Mouse (Mus musculus): ENCODE data around the gene Nxpe5. TPM values are rescaled to one million over a fixed set of nuclear protein-coding genes. Genes with fewer than 3 reads are reported as not detected.

The Nxpe5 gene
- total RNA-seq, 2 experiments from 2014 or later, result 0.40 to 0.54 TPM

- DNase-seq, result no peak
These were observed 52.3 kb downstream of the Nxpe5 start for GRCm38 (mm10) chr5:138277994-138278393.

- DNase-seq, result peak; percentile 83
These were observed 54.1 kb downstream of the Nxpe5 start, which contains the start of the genes Gm43720, Gpc2 and Stag3 for GRCm38 (mm10) chr5:138279585-138280424. TSS of gene Gm43720 (minus strand) at chr5:138279958. TSS of gene Gpc2 (minus strand) at chr5:138280005. TSS of gene Stag3 (plus strand) at chr5:138280240.

GRCm38 (mm10) chr5:138280425-138280768 is 54.7 kb downstream of the Nxpe5 start:
- DNase-seq, result no peak

- no peak for DNase-seq
These were observed 55.1 kb downstream of the Nxpe5 start for GRCm38 (mm10) chr5:138280829-138281228.

- DNase-seq, result no peak
These were observed 56.1 kb downstream of the Nxpe5 start for GRCm38 (mm10) chr5:138281798-138282197.

DNA sequence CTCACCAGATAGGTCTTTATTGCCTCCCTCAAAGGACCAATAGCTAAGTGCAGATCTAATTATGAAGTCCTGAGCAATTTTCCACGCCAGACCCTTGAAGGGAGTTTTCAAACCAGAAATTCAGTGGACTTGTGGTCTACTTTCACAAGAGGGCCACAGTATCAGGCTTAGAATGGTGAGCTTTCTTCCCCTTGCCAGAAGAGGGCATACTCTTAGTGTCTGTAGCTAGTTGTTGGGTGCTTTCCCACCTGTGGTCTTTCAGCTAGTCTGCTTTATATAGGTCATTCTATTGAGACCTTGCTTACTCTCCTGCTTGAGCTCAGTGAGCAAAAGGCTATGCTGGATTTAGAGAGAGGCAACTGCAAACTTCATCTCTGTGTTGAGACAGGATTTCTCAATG is 57.8 kb downstream of the Nxpe5 start:
- no peak for DNase-seq

- DNase-seq, result no peak
These were observed 62.2 kb downstream of the Nxpe5 start for GRCm38 (mm10) chr5:138287861-138288260.

DNA sequence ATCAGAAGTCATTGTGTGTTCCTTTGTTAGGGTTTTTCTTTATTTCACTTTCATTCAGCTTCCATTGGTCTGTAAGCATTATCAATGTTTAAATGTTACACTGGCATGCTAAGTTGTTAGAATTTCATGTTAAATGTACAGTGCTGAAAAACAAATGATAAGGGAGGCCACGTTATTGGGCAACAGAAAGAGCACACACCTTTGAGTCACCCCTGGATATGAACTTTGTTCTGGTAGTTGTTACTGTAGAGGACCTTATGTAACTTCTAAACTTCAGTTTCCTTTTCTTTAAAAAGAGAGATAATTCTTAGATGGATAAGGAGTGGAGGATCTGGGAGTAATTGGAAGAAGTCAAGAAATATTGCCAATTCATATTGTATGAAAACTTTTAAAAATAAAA is 65.9 kb downstream of the Nxpe5 start:
- no peak for DNase-seq

DNA sequence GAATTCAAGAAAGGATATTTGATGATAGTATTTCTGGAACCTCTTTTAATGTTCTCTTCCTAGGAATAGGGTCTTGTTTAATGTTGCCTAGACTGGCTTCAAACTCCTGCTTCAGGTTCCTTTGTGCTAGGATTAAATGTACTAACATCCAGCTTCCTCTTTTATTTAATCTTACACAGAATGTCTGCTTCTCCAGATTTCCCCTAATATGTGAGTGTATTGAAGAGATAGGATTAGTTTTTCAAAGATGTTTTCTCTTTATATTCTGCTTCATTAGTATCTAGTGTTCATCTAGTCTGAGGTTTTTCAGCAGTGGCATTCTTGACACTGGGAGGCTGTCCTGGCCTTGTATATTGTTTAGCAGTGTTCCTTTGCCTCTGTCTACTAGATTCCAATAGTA is 68.5 kb downstream of the Nxpe5 start:
- no peak for DNase-seq

GRCm38 (mm10) chr5:138299613-138300012 is 73.9 kb downstream of the Nxpe5 start:
- DNase-seq, result no peak

Other genes starting within 250 kb of the Nxpe5 start
- not detected for gene Azgp1, start 244.4 kb upstream of the Nxpe5 start, total RNA-seq (2021)
- not detected for gene Smok3a, start 204.6 kb upstream of the Nxpe5 start, total RNA-seq (2021)
- gene Smok3b, start 204.5 kb upstream of the Nxpe5 start, total RNA-seq (2021), result not detected
- not detected for gene Smok3c, start 172.7 kb upstream of the Nxpe5 start, total RNA-seq (2021)
- 1 to 10 TPM; 8.4 to 9.1 TPM for gene Zkscan1, start 140.8 kb upstream of the Nxpe5 start, total RNA-seq (2021)
- gene Zscan21, start 109.0 kb upstream of the Nxpe5 start, total RNA-seq (2021), result 10 to 100 TPM; 11.0 to 11.9 TPM
- gene Zfp113, start 70.2 kb upstream of the Nxpe5 start, total RNA-seq (2021), result 1 to 10 TPM; 4.0 to 4.4 TPM
- gene Cops6, start 64.8 kb upstream of the Nxpe5 start, total RNA-seq (2021), result 10 to 100 TPM; 93.9 to 95.7 TPM
- gene Ap4m1, start 53.9 kb upstream of the Nxpe5 start, total RNA-seq (2021), result 1 to 10 TPM; 5.8 to 7.8 TPM
- 10 to 100 TPM in 1 of 2 experiments, 1 to 10 TPM in 1; 8.9 to 10.3 TPM for gene Mcm7, start 53.5 kb upstream of the Nxpe5 start, total RNA-seq (2021)
- gene Taf6, start 38.4 kb upstream of the Nxpe5 start, total RNA-seq (2021), result 10 to 100 TPM; 27.0 to 29.6 TPM
- 1 to 10 TPM; 3.5 to 5.8 TPM for gene Cnpy4, start 38.4 kb upstream of the Nxpe5 start, total RNA-seq (2021)
- gene Mblac1, start 31.6 kb upstream of the Nxpe5 start, total RNA-seq (2021), result 1 to 10 TPM; 1.6 to 2.1 TPM
- 10 to 100 TPM; 48.3 to 50.8 TPM for gene Lamtor4, start 29.6 kb downstream of the Nxpe5 start, total RNA-seq (2021)
- 1 to 10 TPM; 2.6 to 3.0 TPM for gene BC037034, start 38.1 kb downstream of the Nxpe5 start, total RNA-seq (2021)
- under 1 TPM; 0.19 to 0.41 TPM for gene Gal3st4, start 46.9 kb downstream of the Nxpe5 start, total RNA-seq (2021)
- not detected for gene Gm43720, start 54.1 kb downstream of the Nxpe5 start, total RNA-seq (2021)
- under 1 TPM in 1 of 2 experiments, not detected in 1; 0.27 TPM for gene Gpc2, start 54.1 kb downstream of the Nxpe5 start, total RNA-seq (2021)
- gene Stag3, start 54.3 kb downstream of the Nxpe5 start, total RNA-seq (2021), result under 1 TPM in 1 of 2 experiments, not detected in 1; 0.19 TPM
- gene Pvrig, start 116.1 kb downstream of the Nxpe5 start, total RNA-seq (2021), result not detected
- gene Zfp157, start 215.6 kb downstream of the Nxpe5 start, total RNA-seq (2021), result 1 to 10 TPM; 2.1 to 2.9 TPM

Data from gastrocnemius, postnatal 25 days (tissue).